Comparison of ENCODE assay signal across 13 mouse cellular contexts in genomic region chr16:97066856-97067255, GRCm38 (mm10).
DNase-seq lines count a peak whose midpoint lies in the region.
"Had no signal": no experiment of that assay in that cellular context is flagged by ENCODE, and none has a peak within 500 bp of the region (broad histone marks: within the 10 kb centered on the region; RNA-seq: fewer than 3 reads in every experiment).

No protein-coding gene starts in this region.

- intact Hi-C loops in heart, postnatal 25 days (cut with DNase I): no loop called here

- peak; percentile 9 for DNase-seq in cerebellum, adult 9-10 months
- DNase-seq in cerebellum, adult 9-11 months: no peak
- DNase-seq in layer of hippocampus, adult 9-11 months: peak; percentile 68
- no peak for DNase-seq in layer of hippocampus, postnatal 25 days (ENCODE audit: extremely low spot score in 1 of 2, low spot score in 1 of 2)
- peak; percentile 25 for DNase-seq in heart, postnatal 25 days (ENCODE audit: low spot score)
- peak; percentile 21 for DNase-seq in telencephalon, adult 2 months (ENCODE audit: low read depth, low spot score)
- DNase-seq in lung, adult 18-20 months: no peak
- DNase-seq in urinary bladder, postnatal 36 days (ENCODE audit: low spot score in 2 of 2): no peak
- DNase-seq: adrenal gland, postnatal 25 days; B cell, adult 2 months; gastrocnemius, postnatal 14 days; spleen, adult 18-20 months; thymus, postnatal 4 days had no signal

Comparison
In these comparisons a context has a peak if more than half of its experiments do, and no peak if none do; other contexts are left out.
1. DNase-seq: peak in cerebellum, adult 9-10 months (single experiment), layer of hippocampus, adult 9-11 months (single experiment), heart, postnatal 25 days (single experiment) and telencephalon, adult 2 months (single experiment); none in cerebellum, adult 9-11 months (single experiment), layer of hippocampus, postnatal 25 days (0 of 2), lung, adult 18-20 months (0 of 2) and urinary bladder, postnatal 36 days (0 of 2).